In the genomic region with DNA sequence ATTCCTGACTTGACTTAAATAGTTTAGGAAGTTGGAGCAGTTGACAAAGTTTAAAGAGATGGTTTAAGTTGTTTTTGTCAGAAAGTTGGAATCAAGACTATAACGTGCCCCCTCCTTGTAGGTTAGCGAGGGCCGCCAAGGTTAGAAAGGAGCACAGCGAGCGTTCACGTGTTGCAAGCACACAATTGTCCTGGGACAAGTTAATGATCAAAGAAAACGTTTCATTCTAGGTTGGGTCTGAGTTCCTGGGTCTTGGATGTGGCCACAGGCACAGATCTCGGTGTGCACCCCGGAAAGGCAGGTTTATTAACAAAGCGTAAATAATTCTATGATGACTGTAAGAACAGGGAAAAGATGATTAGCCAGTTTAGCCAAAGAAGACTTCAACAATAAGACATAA, we compare ENCODE assay signal across 23 mouse cellular contexts.
"Had no signal": no experiment of that assay in that cellular context is flagged by ENCODE, and none has a peak within 500 bp of the region (broad histone marks: within the 10 kb centered on the region; RNA-seq: fewer than 3 reads in every experiment).

No protein-coding gene starts in this region.

- H3K4me2 ChIP-seq: heart, embryonic 11.5 days; heart, embryonic 13.5 days; heart, embryonic 15.5 days; hindbrain, embryonic 13.5 days; hindbrain, embryonic 15.5 days; kidney, embryonic 15.5 days; limb, embryonic 13.5 days; limb, embryonic 15.5 days; liver, embryonic 12.5 days had no signal

- H3K4me3 ChIP-seq: heart, adult 2 months; heart, embryonic 13.5 days; heart, embryonic 15.5 days; hindbrain, embryonic 13.5 days; hindbrain, embryonic 15.5 days; kidney, embryonic 15.5 days; limb, embryonic 13.5 days; limb, embryonic 15.5 days; liver, embryonic 12.5 days had no signal

- H3K9me3 ChIP-seq: heart, embryonic 13.5 days; heart, embryonic 15.5 days; hindbrain, embryonic 13.5 days; hindbrain, embryonic 15.5 days; kidney, embryonic 15.5 days; limb, embryonic 13.5 days; limb, embryonic 15.5 days; liver, embryonic 12.5 days had no signal

- H3K27ac ChIP-seq: heart, adult 2 months; heart, embryonic 13.5 days; heart, embryonic 15.5 days; hindbrain, embryonic 13.5 days; hindbrain, embryonic 15.5 days; hindbrain, postnatal 0 days; kidney, embryonic 15.5 days; kidney, postnatal 0 days; limb, embryonic 13.5 days; limb, embryonic 15.5 days; liver, embryonic 12.5 days; liver, embryonic 14.5 days had no signal

- DNase-seq: gastrocnemius, postnatal 14 days; gastrocnemius, postnatal 36 days; heart, adult 11 months; heart, adult 2 months; heart, postnatal 14 days; heart, postnatal 36 days; layer of hippocampus, adult 9-11 months; layer of hippocampus, postnatal 36 days; left cerebral cortex, postnatal 4 days had no signal

- H3K36me3 ChIP-seq: heart, embryonic 13.5 days; heart, embryonic 15.5 days; hindbrain, embryonic 13.5 days; hindbrain, embryonic 15.5 days; kidney, embryonic 15.5 days; limb, embryonic 13.5 days; limb, embryonic 15.5 days; liver, embryonic 12.5 days had no signal

- H3K4me1 ChIP-seq: heart, embryonic 15.5 days; limb, embryonic 15.5 days had no signal

- H3K9ac ChIP-seq: heart, embryonic 13.5 days; heart, embryonic 15.5 days; hindbrain, embryonic 13.5 days; hindbrain, embryonic 15.5 days; kidney, embryonic 15.5 days; limb, embryonic 13.5 days; limb, embryonic 15.5 days; liver, embryonic 12.5 days; liver, embryonic 14.5 days had no signal

- H3K27me3 ChIP-seq: heart, embryonic 13.5 days; heart, embryonic 15.5 days; hindbrain, embryonic 13.5 days; hindbrain, embryonic 15.5 days; kidney, embryonic 15.5 days; limb, embryonic 15.5 days; liver, embryonic 12.5 days had no signal

- ATAC-seq: forebrain, embryonic 16.5 days; hindbrain, postnatal 0 days; intestine, embryonic 16.5 days; liver, embryonic 12.5 days had no signal
